Mouse (Mus musculus): ENCODE results near the gene Kcnj3.
"Not testable (repeated sequence)": the region's sequence is repeated elsewhere in the genome, so short reads cannot be mapped to it uniquely, and the experiment has no call there.

Kcnj3 gene

GRCm38 (mm10) chr2:55435721-55436260 lies at the start of gene Kcnj3:
TSS of gene Kcnj3 (plus strand) at chr2:55435970.
- DNase-seq (ENCODE audit: inconsistent age in 2 of 2, low spot score in 1 of 2), result peak in 1 of 2 experiments; percentile 17

- no peak for DNase-seq (ENCODE audit: inconsistent age in 2 of 2, low spot score in 1 of 2)
Measured at GRCm38 (mm10) chr2:55390330-55390989, 45.3 kb upstream of the Kcnj3 start.

- DNase-seq (ENCODE audit: inconsistent age in 2 of 2, low spot score in 1 of 2), result no peak
Measured at GRCm38 (mm10) chr2:55405307-55405706, 30.5 kb upstream of the Kcnj3 start.

DNA sequence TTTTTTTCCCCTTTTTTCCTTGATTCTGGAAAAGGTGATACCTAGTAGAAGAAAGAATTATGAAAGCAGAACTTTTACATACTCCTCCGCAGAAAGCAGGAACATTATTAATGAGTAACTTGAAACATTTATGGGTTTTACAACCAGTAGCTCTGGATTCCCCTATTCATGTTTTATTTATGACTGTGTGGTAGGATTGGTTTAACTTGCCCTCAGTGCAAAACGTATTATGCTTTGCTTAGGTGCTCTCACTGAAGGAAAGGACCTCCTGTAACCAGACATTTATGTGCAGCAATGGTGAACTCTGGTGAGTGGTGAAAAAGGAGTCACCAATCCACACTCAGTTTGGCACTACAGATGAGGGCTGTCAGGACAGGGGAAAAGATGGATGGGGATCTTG lies 8.1 kb upstream of the Kcnj3 start:
- no peak for DNase-seq (ENCODE audit: inconsistent age in 2 of 2, low spot score in 1 of 2)

DNA sequence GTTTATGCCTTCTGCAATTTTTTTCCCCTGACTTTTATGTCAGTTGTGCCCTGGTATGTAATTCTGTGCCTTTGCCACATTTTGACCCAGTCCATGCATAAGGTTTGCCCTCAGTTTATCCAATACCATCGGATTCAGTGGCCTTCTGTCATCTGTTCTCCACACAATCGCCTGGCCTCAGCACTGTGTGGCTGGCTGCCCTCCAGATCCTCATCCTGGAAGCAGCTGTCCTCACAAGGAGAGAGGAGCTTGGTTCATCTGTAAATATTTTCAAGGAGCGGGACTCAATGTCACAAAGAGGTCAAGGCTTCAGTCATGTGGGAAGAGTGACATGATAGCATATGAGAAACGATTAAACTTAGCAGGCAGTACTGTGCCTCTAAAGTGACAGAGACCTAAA lies 3.7 kb upstream of the Kcnj3 start:
- no peak for DNase-seq (ENCODE audit: inconsistent age in 2 of 2, low spot score in 1 of 2)

DNA sequence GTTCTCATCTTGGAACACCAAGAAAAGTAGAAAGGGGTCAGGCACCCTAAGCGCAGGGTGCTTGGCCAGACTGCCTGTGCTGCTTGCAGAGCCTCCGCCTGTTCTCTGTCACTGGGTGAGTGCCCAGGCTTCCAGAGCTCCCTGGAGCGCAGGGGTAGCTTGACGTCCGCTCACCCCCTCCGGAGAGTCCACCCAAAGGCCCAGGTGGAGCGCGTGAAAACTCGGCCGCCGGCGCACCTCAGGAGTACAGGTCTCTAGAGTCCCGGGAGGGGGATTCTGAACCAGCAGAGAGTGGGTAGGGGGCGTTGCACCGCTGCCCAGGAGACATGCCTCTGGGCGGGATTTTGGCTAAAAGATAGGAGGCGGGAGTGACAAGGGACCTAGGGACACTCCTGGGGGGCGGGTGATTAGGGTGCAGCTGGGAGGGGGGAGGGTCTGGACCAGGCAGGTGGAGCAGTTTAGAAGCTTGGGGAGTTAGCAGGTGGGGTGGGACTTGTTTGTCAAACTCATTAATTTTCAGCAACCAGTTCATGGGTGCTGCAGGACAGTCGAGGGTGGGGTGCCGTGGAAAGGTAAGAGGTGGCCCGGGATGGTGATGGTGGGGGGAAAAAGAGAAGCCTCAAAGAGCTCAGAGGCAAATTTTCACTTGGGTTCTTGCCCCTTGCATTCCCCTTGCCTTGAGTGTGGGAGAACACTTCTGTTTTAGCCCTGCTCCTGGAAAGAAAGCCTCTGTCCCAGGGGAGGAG lies 664 bp downstream of the Kcnj3 start:
- DNase-seq (ENCODE audit: inconsistent age in 2 of 2, low spot score in 1 of 2), result peak in 1 of 2 experiments; percentile 22

DNA sequence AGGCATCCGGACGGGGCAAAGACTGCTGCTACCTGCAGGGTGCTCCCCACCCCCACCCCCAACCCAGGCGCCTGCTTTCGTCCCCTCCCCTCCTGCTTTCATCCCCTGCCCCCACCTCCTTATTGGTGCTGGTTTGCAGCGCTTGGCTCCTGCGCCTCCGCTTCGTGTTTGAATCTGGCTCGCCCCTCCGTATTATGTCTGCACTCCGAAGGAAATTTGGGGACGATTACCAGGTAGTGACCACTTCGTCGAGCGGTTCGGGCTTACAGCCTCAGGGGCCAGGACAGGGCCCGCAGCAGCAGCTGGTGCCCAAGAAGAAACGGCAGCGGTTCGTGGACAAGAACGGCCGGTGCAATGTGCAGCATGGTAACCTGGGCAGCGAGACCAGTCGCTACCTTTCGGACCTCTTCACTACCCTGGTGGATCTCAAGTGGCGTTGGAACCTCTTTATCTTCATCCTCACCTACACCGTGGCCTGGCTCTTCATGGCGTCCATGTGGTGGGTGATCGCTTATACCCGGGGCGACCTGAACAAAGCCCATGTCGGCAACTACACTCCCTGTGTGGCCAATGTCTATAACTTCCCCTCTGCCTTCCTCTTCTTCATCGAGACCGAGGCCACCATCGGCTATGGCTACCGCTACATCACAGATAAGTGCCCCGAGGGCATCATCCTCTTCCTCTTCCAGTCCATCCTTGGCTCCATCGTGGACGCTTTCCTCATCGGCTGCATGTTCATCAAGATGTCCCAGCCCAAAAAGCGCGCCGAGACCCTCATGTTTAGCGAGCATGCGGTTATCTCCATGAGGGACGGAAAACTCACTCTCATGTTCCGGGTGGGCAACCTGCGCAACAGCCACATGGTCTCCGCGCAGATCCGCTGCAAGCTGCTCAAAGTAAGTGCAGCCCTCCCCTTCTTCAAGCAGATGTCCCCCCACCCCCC lies 1.5 kb downstream of the Kcnj3 start:
- peak in 1 of 2 experiments; percentile 16 for DNase-seq (ENCODE audit: inconsistent age in 2 of 2, low spot score in 1 of 2)

- DNase-seq (ENCODE audit: inconsistent age in 2 of 2, low spot score in 1 of 2), result no peak
Measured at GRCm38 (mm10) chr2:55437977-55438376, 2.2 kb downstream of the Kcnj3 start.

GRCm38 (mm10) chr2:55439211-55439610 lies 3.4 kb downstream of the Kcnj3 start:
- no peak for DNase-seq (ENCODE audit: inconsistent age in 2 of 2, low spot score in 1 of 2)

GRCm38 (mm10) chr2:55442006-55442405 lies 6.2 kb downstream of the Kcnj3 start:
- no peak for DNase-seq (ENCODE audit: inconsistent age in 2 of 2, low spot score in 1 of 2)

DNA sequence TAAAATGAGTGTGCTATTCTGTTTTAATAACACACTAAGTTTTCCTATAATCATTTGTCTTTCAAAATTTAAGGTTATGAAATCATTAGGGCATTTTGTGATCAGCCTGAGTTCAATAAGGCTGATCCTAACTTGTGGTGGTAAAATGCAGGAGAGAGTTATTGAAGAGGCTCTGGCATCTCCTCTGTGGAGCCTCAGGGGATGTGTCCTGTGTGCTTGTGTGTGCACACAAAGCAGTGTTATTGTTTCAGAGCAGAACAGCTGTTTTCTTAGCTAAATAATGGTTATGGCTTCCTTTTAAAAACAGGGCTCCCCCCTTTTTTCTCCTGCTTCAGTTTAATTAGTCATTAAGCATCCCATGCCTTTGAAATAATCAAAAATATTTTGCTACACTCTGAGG lies 11.5 kb downstream of the Kcnj3 start:
- DNase-seq (ENCODE audit: inconsistent age in 2 of 2, low spot score in 1 of 2), result no peak

GRCm38 (mm10) chr2:55450774-55451173 lies 15.0 kb downstream of the Kcnj3 start:
- DNase-seq (ENCODE audit: inconsistent age in 2 of 2, low spot score in 1 of 2), result no peak

- DNase-seq (ENCODE audit: inconsistent age in 2 of 2, low spot score in 1 of 2), result no peak
Measured at GRCm38 (mm10) chr2:55459195-55459594, 23.4 kb downstream of the Kcnj3 start.

DNA sequence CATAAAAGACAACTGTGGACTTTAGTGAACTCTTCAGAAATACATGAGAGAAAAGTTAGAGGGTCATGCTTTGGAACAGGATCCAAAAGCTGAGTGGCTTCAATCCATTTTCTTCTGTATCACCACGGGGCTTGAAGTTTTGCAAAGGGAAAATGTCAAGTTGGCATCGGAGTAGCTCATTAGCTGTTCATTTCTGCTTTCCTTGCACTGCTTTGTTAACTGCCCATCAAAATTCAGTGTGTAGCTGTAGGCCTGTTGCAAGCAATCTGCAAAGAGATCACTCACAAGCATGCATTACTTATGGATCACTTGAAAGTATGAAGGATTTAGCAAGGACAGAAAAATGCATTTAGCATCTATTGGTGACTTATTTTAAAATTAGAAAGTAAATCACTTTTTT lies 33.4 kb downstream of the Kcnj3 start:
- no peak for DNase-seq (ENCODE audit: inconsistent age in 2 of 2, low spot score in 1 of 2)

DNA sequence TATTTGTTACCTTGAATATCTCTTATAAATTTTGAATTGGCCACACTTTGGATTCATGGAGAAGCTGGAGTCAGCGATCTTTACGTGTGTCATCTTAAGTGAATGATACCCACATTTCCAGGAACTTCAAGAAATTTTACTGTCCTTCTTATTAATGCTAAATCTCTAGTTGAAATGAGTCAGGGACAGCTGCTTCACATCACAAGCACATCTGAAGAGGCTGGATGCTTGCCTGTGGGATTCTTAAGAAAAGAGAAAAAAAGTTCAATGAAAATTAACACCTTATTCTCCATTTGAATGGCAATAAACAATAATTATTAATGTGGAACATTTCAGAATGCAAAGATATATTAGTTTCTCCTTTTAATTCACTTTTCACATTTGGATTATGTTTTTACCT lies 34.2 kb downstream of the Kcnj3 start:
- DNase-seq (ENCODE audit: inconsistent age in 2 of 2, low spot score in 1 of 2), result no peak

- no peak for DNase-seq (ENCODE audit: inconsistent age in 2 of 2, low spot score in 1 of 2)
Measured at GRCm38 (mm10) chr2:55479511-55479910, 43.7 kb downstream of the Kcnj3 start.

DNA sequence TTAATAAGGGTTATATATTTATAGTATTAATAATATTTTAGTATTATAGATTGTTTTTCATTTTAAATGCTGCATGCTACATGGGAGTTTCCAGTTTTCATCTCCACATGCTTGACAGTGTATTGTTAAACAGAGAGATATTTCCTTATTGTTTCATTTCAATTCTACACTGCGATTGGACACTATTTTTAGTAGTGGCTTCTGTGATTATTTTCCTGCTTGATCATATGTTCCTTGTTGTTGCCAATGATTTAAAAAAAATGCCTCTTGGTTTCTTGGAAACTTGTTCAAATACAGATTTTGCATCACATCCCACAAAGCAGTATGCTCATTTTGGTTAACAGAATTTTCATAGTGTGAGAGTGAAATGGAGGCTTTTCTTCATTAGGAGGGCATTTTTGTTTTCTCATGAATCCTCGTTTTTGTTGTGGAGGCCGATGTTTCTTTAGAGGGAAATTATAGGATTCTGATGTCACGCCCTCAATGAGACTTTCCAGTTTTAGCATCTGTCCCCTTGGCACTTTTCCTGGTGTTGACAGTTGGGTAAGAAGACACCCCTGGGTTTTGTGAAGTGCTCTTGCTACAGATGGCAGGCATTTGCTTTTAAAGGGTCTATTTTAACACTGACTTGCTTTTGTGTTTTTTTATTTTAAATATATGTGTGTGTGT lies 44.3 kb downstream of the Kcnj3 start:
- DNase-seq (ENCODE audit: inconsistent age in 2 of 2, low spot score in 1 of 2), result no peak

GRCm38 (mm10) chr2:55480602-55480965 lies 44.8 kb downstream of the Kcnj3 start:
- DNase-seq (ENCODE audit: inconsistent age in 2 of 2, low spot score in 1 of 2), result no peak

DNA sequence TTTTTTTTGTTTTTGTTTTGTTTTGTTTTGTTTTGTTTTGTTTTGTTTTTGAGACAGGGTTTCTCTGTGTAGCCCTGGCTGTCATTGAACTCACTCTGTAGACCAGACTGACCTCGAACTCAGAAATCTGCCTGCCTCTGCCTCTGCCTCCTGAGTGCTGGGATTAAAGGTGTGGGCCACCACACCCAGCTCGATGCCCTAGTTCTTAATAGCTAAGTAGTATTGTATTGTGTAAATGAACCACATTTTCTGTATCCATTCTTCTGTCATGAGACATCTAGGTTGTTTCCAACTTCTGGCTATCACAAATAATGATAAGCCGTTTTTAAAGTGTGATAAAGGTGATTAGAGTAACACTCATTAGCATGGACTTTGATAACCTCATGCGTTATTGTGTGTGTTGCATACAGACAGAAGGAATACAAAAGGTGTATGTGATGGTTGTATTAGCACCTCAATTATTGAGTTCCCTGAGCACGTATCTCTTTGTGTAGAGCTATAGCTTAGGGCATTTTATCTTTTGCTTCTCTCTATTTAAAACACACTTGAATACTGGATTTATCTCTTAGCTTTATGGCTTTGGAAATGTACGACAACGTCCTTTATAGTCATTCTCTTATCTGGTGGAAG lies 49.8 kb downstream of the Kcnj3 start:
- not testable (repeated sequence) for DNase-seq (ENCODE audit: inconsistent age in 2 of 2, low spot score in 1 of 2)
